ENCODE assay signal across 8 mouse cellular contexts in genomic region chr6:129532556-129532941, GRCm38 (mm10). TPM values are rescaled to one million over a fixed set of nuclear protein-coding genes. Genes with fewer than 3 reads are reported as not detected.
A peak's percentile ranks its signal among the peaks of the same experiment; 100 is the strongest.
DNase-seq lines count a peak whose midpoint lies in the region; ATAC-seq lines count a peak whose summit lies in the region.

No protein-coding gene starts in this region.

- no peaks in the 10 kb centered on the region for H3K27me3 ChIP-seq in forebrain, embryonic 10.5 days (ENCODE audit: poor library complexity, severe bottlenecking)
- H3K27me3 ChIP-seq in heart, embryonic 15.5 days = no peaks in the 10 kb centered on the region
- H3K27me3 ChIP-seq in liver, embryonic 15.5 days = no peaks in the 10 kb centered on the region

- H3K4me3 ChIP-seq in forebrain, embryonic 10.5 days = peak overlapping the region; percentile 85
- peak overlapping the region; percentile 71 for H3K4me3 ChIP-seq in heart, embryonic 15.5 days
- peak overlapping the region; percentile 80 for H3K4me3 ChIP-seq in liver, embryonic 15.5 days (replicated peaks)

- no peaks in the 10 kb centered on the region for H3K9me3 ChIP-seq in forebrain, embryonic 10.5 days
- H3K9me3 ChIP-seq in heart, embryonic 15.5 days (replicated peaks) = no peaks in the 10 kb centered on the region
- no peaks in the 10 kb centered on the region for H3K9me3 ChIP-seq in liver, embryonic 15.5 days (replicated peaks)

- peak overlapping the region; percentile 90 for H3K27ac ChIP-seq in forebrain, embryonic 10.5 days
- peak overlapping the region; percentile 66 for H3K27ac ChIP-seq in heart, embryonic 15.5 days
- H3K27ac ChIP-seq in liver, embryonic 15.5 days (replicated peaks) = peak overlapping the region; percentile 79

- peak; percentile 36 for DNase-seq in CD4-positive helper T cell, adult 2 months (ENCODE audit: low read depth, low spot score)
- peak; percentile 82 to 84 for DNase-seq in adrenal gland, postnatal 36 days
- DNase-seq in forebrain, embryonic 10.5 days (ENCODE audit: extremely low spot score, low spot score) = no peak
- peak; percentile 95 for DNase-seq in kidney, postnatal 10 days
- peak; percentile 28 for DNase-seq in neural tube, embryonic 10.5 days (ENCODE audit: extremely low spot score, low spot score)
- DNase-seq in urinary bladder, postnatal 36 days (ENCODE audit: low spot score in 2 of 2) = peak; percentile 28 to 79

- H3K36me3 ChIP-seq in forebrain, embryonic 10.5 days (replicated peaks) = peaks cover 5% of the 10 kb centered on the region
- peaks cover 2% of the 10 kb centered on the region; the same call in 1 of the 2 replicates for H3K36me3 ChIP-seq in heart, embryonic 15.5 days
- peaks cover 11% of the 10 kb centered on the region for H3K36me3 ChIP-seq in liver, embryonic 15.5 days (replicated peaks)

- H3K9ac ChIP-seq in heart, embryonic 15.5 days = peak overlapping the region; percentile 70; the same call in 1 of the 2 replicates
- H3K9ac ChIP-seq in liver, embryonic 15.5 days = peak overlapping the region; percentile 78

- ATAC-seq in heart, embryonic 15.5 days (replicated peaks; ENCODE audit: insufficient number of reproducible peaks, insufficient read depth, low FRiP score, low read depth) = 0 out of 2 replicates have a peak, but pooled peaks have one; percentile 5
- ATAC-seq in liver, embryonic 15.5 days (ENCODE audit: insufficient read depth) = peak; percentile 34

- peak overlapping the region; percentile 87 for H3K4me2 ChIP-seq in heart, embryonic 15.5 days
- peak overlapping the region; percentile 87 for H3K4me2 ChIP-seq in liver, embryonic 15.5 days

- WGBS in forebrain, embryonic 10.5 days = 37% methylated on average over 7 of the region's 7 CpGs
- 28% methylated on average over 7 of the region's 7 CpGs for WGBS in heart, embryonic 15.5 days
- WGBS in liver, embryonic 15.5 days (ENCODE audit: insufficient replicate concordance) = 36% methylated on average over 7 of the region's 7 CpGs

- peaks cover 19% of the 10 kb centered on the region for H3K4me1 ChIP-seq in forebrain, embryonic 10.5 days
- peaks cover 27% of the 10 kb centered on the region for H3K4me1 ChIP-seq in heart, embryonic 15.5 days (replicated peaks)
- H3K4me1 ChIP-seq in liver, embryonic 15.5 days (replicated peaks) = peaks cover 30% of the 10 kb centered on the region

RNA-seq across cellular contexts. Expression of gene Gabarapl1, which starts 0.4 kb away (rescaled TPM):
- 100 to 1,000 TPM; 237 to 286 TPM for total RNA-seq in adrenal gland, postnatal 36 days (2021)
- polyA plus RNA-seq in forebrain, embryonic 10.5 days (2016; fragmentation: Nextera tagmentation; extraction: Ambion mirVana) = 40.4 and 43.5 TPM in 2 replicates
- 41.6 and 44.6 TPM in 2 replicates for polyA plus RNA-seq in heart, embryonic 15.5 days (2015; fragmentation: Nextera tagmentation; extraction: Ambion mirVana)
- 26.3 and 27.7 TPM in 2 replicates for polyA plus RNA-seq in liver, embryonic 15.5 days (2015; fragmentation: Nextera tagmentation; extraction: Ambion mirVana)

RNA-seq across cellular contexts. Expression of gene Tmem52b, which starts 20.2 kb away (rescaled TPM):
- not detected for total RNA-seq in adrenal gland, postnatal 36 days (2021)
- not detected in 2 replicates for polyA plus RNA-seq in forebrain, embryonic 10.5 days (2016; fragmentation: Nextera tagmentation; extraction: Ambion mirVana)
- not detected in 2 replicates for polyA plus RNA-seq in heart, embryonic 15.5 days (2015; fragmentation: Nextera tagmentation; extraction: Ambion mirVana)
- 0.02 TPM in 1 of 2 replicates, not detected in the other for polyA plus RNA-seq in liver, embryonic 15.5 days (2015; fragmentation: Nextera tagmentation; extraction: Ambion mirVana)

RNA-seq across cellular contexts. Expression of gene Olr1, which starts 25.6 kb away (rescaled TPM):
- total RNA-seq in adrenal gland, postnatal 36 days (2021) = under 1 TPM in 1 of 2 experiments, not detected in 1; 0.40 TPM
- 0.06 TPM in 1 of 2 replicates, not detected in the other for polyA plus RNA-seq in forebrain, embryonic 10.5 days (2016; fragmentation: Nextera tagmentation; extraction: Ambion mirVana)
- polyA plus RNA-seq in heart, embryonic 15.5 days (2015; fragmentation: Nextera tagmentation; extraction: Ambion mirVana) = 0.30 and 0.79 TPM in 2 replicates
- polyA plus RNA-seq in liver, embryonic 15.5 days (2015; fragmentation: Nextera tagmentation; extraction: Ambion mirVana) = 1.2 and 1.3 TPM in 2 replicates

RNA-seq across cellular contexts. Expression of gene Klre1, which starts 45.2 kb away (rescaled TPM):
- total RNA-seq in adrenal gland, postnatal 36 days (2021) = under 1 TPM in 1 of 2 experiments, not detected in 1; 0.30 TPM
- polyA plus RNA-seq in forebrain, embryonic 10.5 days (2016; fragmentation: Nextera tagmentation; extraction: Ambion mirVana) = not detected in 2 replicates
- polyA plus RNA-seq in heart, embryonic 15.5 days (2015; fragmentation: Nextera tagmentation; extraction: Ambion mirVana) = not detected in 2 replicates
- 0.07 TPM in 1 of 2 replicates, not detected in the other for polyA plus RNA-seq in liver, embryonic 15.5 days (2015; fragmentation: Nextera tagmentation; extraction: Ambion mirVana)

RNA-seq across cellular contexts. Expression of gene Klrd1, which starts 59.0 kb away (rescaled TPM):
- total RNA-seq in adrenal gland, postnatal 36 days (2021) = not detected
- not detected in 2 replicates for polyA plus RNA-seq in forebrain, embryonic 10.5 days (2016; fragmentation: Nextera tagmentation; extraction: Ambion mirVana)
- polyA plus RNA-seq in heart, embryonic 15.5 days (2015; fragmentation: Nextera tagmentation; extraction: Ambion mirVana) = 0.60 and 1.1 TPM in 2 replicates
- polyA plus RNA-seq in liver, embryonic 15.5 days (2015; fragmentation: Nextera tagmentation; extraction: Ambion mirVana) = 0.70 and 0.76 TPM in 2 replicates
